Mouse (Mus musculus) cerebellum, postnatal 10 days (tissue): ENCODE data around the gene Rinl.

ENCODE experiments used
- DNase-seq, 2 experiments: peaks; one replicate each; pipeline ENCODE4 v3.0.0; 2021; ENCODE audit warnings: mixed read lengths in 2 of 2

Rinl gene

GRCm38 (mm10) chr7:28781261-28781663 lies 7.5 kb upstream of the Rinl start:
- no peak for DNase-seq

GRCm38 (mm10) chr7:28785161-28785560 lies 3.6 kb upstream of the Rinl start:
- no peak for DNase-seq

- no peak for DNase-seq
These were observed 885 bp upstream of the Rinl start for GRCm38 (mm10) chr7:28787884-28788283.

GRCm38 (mm10) chr7:28789235-28789634 lies 466 bp downstream of the Rinl start:
- DNase-seq, result no peak

- no peak for DNase-seq
These were observed 1.5 kb downstream of the Rinl start for GRCm38 (mm10) chr7:28790066-28790806.

GRCm38 (mm10) chr7:28791706-28792105 lies 2.9 kb downstream of the Rinl start:
- no peak for DNase-seq

GRCm38 (mm10) chr7:28792391-28793185 lies 3.8 kb downstream of the Rinl start:
- no peak for DNase-seq

GRCm38 (mm10) chr7:28793834-28794233 lies 5.1 kb downstream of the Rinl start:
- DNase-seq, result peak in 1 of 2 experiments; percentile 48

- no peak for DNase-seq
These were observed 5.7 kb downstream of the Rinl start for GRCm38 (mm10) chr7:28794496-28794895.

GRCm38 (mm10) chr7:28795832-28796231 lies 7.1 kb downstream of the Rinl start:
- no peak for DNase-seq

GRCm38 (mm10) chr7:28796562-28796975 lies 7.8 kb downstream of the Rinl start:
- DNase-seq, result peak; percentile 89 to 91

- DNase-seq, result no peak
These were observed 11.2 kb downstream of the Rinl start for GRCm38 (mm10) chr7:28799994-28800393.

GRCm38 (mm10) chr7:28801451-28801850 lies 12.7 kb downstream of the Rinl start:
- no peak for DNase-seq

GRCm38 (mm10) chr7:28801901-28802670 lies 13.3 kb downstream of the Rinl start:
- peak; percentile 14 to 22 for DNase-seq

GRCm38 (mm10) chr7:28802846-28803588 lies 14.2 kb downstream of the Rinl start:
- DNase-seq, result peak; percentile 19 to 30

GRCm38 (mm10) chr7:28803756-28804155 lies 15.0 kb downstream of the Rinl start:
- no peak for DNase-seq

- DNase-seq, result peak; percentile 54 to 62
These were observed 18.1 kb downstream of the Rinl start for GRCm38 (mm10) chr7:28806869-28807268.

- DNase-seq, result peak; percentile 31 to 40
These were observed 19.0 kb downstream of the Rinl start for GRCm38 (mm10) chr7:28807641-28808220.

- DNase-seq, result no peak
These were observed 19.6 kb downstream of the Rinl start, which contains the start of gene Hnrnpl for GRCm38 (mm10) chr7:28808221-28808941. Gene Hnrnpl, plus strand, starts transcription at chr7:28808541.

GRCm38 (mm10) chr7:28808957-28809393 lies 20.2 kb downstream of the Rinl start:
- DNase-seq, result peak; percentile 99 to 100

- peak; percentile 84 to 85 for DNase-seq
These were observed 20.8 kb downstream of the Rinl start for GRCm38 (mm10) chr7:28809401-28810089.
